Mouse (Mus musculus) forebrain, postnatal 0 days (tissue): Measurements from ENCODE around the gene Gimap9. TPM values are rescaled to one million over a fixed set of nuclear protein-coding genes. Genes with fewer than 3 reads are reported as not detected.

Experiments used
- ATAC-seq: fragments of 200-750 bp; cut with Nextera tagmentation; 2 replicates; pipeline ENCODE4 v1.8.0; 2017; ENCODE audit warnings: mild to moderate bottlenecking, moderate library complexity
- DNase-seq: peaks from one replicate; pipeline ENCODE4 v3.0.0-alpha.2; 2015
- H3K27ac ChIP-seq: fragments of 300-500 bp; sonication (generic); 2 replicates; pipeline ENCODE4 v1.5.1; 2014; ENCODE audit warnings: low read depth, mild to moderate bottlenecking, antibody characterized with exemption, low read length, moderate library complexity, mixed read lengths
- H3K27me3 ChIP-seq: fragments of 300-500 bp; sonication (generic); 2 replicates; pipeline ENCODE4 v1.6.1; 2014; ENCODE audit warnings: mild to moderate bottlenecking, low read length, mixed read lengths; ENCODE audit not compliant: insufficient read depth
- H3K36me3 ChIP-seq: fragments of 300-500 bp; sonication (generic); 2 replicates; pipeline ENCODE4 v1.6.1; 2014; ENCODE audit warnings: mild to moderate bottlenecking, moderate library complexity; ENCODE audit not compliant: insufficient read depth
- H3K4me1 ChIP-seq: fragments of 300-500 bp; sonication (generic); 2 replicates; pipeline ENCODE4 v1.6.1; 2014; ENCODE audit warnings: antibody characterized with exemption; ENCODE audit not compliant: insufficient read depth
- H3K4me2 ChIP-seq: fragments of 300-500 bp; sonication (generic); 2 replicates; pipeline ENCODE4 v1.6.1; 2014; ENCODE audit warnings: low read depth, mild to moderate bottlenecking, moderate library complexity
- H3K4me3 ChIP-seq: fragments of 300-500 bp; sonication (generic); 2 replicates; pipeline ENCODE4 v1.5.1; 2014; ENCODE audit warnings: low read depth, low read length, mixed read lengths
- H3K9ac ChIP-seq: fragments of 300-500 bp; sonication (generic); 2 replicates; pipeline ENCODE4 v1.6.1; 2014; ENCODE audit warnings: mild to moderate bottlenecking
- H3K9me3 ChIP-seq: fragments of 300-500 bp; sonication (generic); 2 replicates; pipeline ENCODE4 v1.6.1; 2016; ENCODE audit warnings: low read length
- CTCF ChIP-seq: sonication (generic); IDR thresholded peaks from 2 replicates; pipeline ENCODE4 v1.5.1; 2016; ENCODE audit warnings: antibody characterized with exemption, control low read depth, low read depth
- WGBS: fragments of 180-500 bp; shearing (Covaris S2); extraction: QIAGEN DNeasy Blood & Tissue Kit; methylation state at CpG from one replicate; pipeline ENCODE4 v1.1.7; 2014; 5-methylcytosine and 5-hydroxymethylcytosine counted together
- polyA plus RNA-seq: library from polyadenylated mRNA; unstranded; fragments of >200 nt; fragmentation: Nextera tagmentation; extraction: Ambion mirVana; gene quantifications from 2 replicates; pipeline ENCODE4 v1.2.1, GENCODE M21; 2015
- total RNA-seq: library from RNA; depleted of rRNA; stranded (reverse); fragments of >200 nt; gene quantifications from 2 replicates; pipeline ENCODE4 v1.2.3, GENCODE M21; 2014

Gene Gimap9
- total and polyA plus RNA-seq, 2 experiments from 2014 or later: 1.3 to 1.4 TPM

GRCm38 (mm10) chr6:48629661-48630034, 46.3 kb upstream of the Gimap9 start:
- Histone ChIP-seq H3K9me3 (no peaks in the 10 kb centered on the region), H3K4me2 (peak overlapping the region; percentile 82), H3K9ac (peak overlapping the region; percentile 54), H3K36me3 (0 out of 2 replicates have a peak, but pooled peaks cover 6% of the 10 kb centered on the region), H3K4me3 (peak overlapping the region; percentile 44), H3K27me3 (no peaks in the 10 kb centered on the region), H3K27ac (peak overlapping the region; percentile 57; the same call in 1 of the 2 replicates), H3K4me1 (peaks cover 6% of the 10 kb centered on the region)
- ATAC-seq (no peak; the same call in none of the 2 replicates), DNase-seq (no peak)
- WGBS: 27% methylated on average over 13 of the region's 13 CpGs
- no peak; the same call in 1 of the 2 replicates for TF ChIP-seq CTCF

- no peak for ATAC-seq
- TF ChIP-seq CTCF: no peak
- 82% methylated on average over 8 of the region's 8 CpGs for WGBS
Measured at GRCm38 (mm10) chr6:48630831-48631230, 45.1 kb upstream of the Gimap9 start.

GRCm38 (mm10) chr6:48635105-48635504, 40.8 kb upstream of the Gimap9 start:
- H3K4me3 ChIP-seq: no peak overlapping the region
- DNase-seq (no peak), ATAC-seq (no peak)
- 0 out of 2 replicates have a peak, but pooled peaks cover 6% of the 10 kb centered on the region for H3K36me3 ChIP-seq
- H3K27me3 ChIP-seq: no peaks in the 10 kb centered on the region
- no peak for TF ChIP-seq CTCF
- WGBS: 93% methylated on average over 2 of the region's 2 CpGs
- no peaks in the 10 kb centered on the region for H3K4me1 ChIP-seq
- no peak overlapping the region for H3K27ac ChIP-seq
- no peaks in the 10 kb centered on the region for H3K9me3 ChIP-seq
- no peak overlapping the region for H3K4me2 ChIP-seq
- no peak overlapping the region for H3K9ac ChIP-seq

More at GRCm38 (mm10) chr6:48630831-48631230, 45.1 kb upstream of the Gimap9 start:
- no peak overlapping the region for H3K27ac ChIP-seq
- H3K27me3 ChIP-seq: no peaks in the 10 kb centered on the region
- H3K4me3 ChIP-seq: no peak overlapping the region
- no peak overlapping the region for H3K9ac ChIP-seq
- H3K4me2 ChIP-seq: no peak overlapping the region
- H3K9me3 ChIP-seq: no peaks in the 10 kb centered on the region
- no peak for DNase-seq
- 0 out of 2 replicates have a peak, but pooled peaks cover 6% of the 10 kb centered on the region for H3K36me3 ChIP-seq
- peaks cover 6% of the 10 kb centered on the region for H3K4me1 ChIP-seq

GRCm38 (mm10) chr6:48636515-48636914, 39.4 kb upstream of the Gimap9 start:
- 46% methylated on average over 6 of the region's 6 CpGs for WGBS
- Histone ChIP-seq H3K4me1 (no peaks in the 10 kb centered on the region), H3K4me3 (no peak overlapping the region), H3K9ac (no peak overlapping the region), H3K27me3 (no peaks in the 10 kb centered on the region), H3K9me3 (no peaks in the 10 kb centered on the region), H3K4me2 (no peak overlapping the region), H3K27ac (no peak overlapping the region), H3K36me3 (0 out of 2 replicates have a peak, but pooled peaks cover 4% of the 10 kb centered on the region)
- no peak for TF ChIP-seq CTCF
- DNase-seq (no peak), ATAC-seq (no peak)

GRCm38 (mm10) chr6:48637811-48638500, 38.0 kb upstream of the Gimap9 start:
- Histone ChIP-seq H3K36me3 (no peaks in the 10 kb centered on the region), H3K9me3 (no peaks in the 10 kb centered on the region), H3K4me3 (no peak overlapping the region), H3K4me1 (no peaks in the 10 kb centered on the region), H3K9ac (no peak overlapping the region), H3K27ac (no peak overlapping the region), H3K4me2 (no peak overlapping the region), H3K27me3 (no peaks in the 10 kb centered on the region)
- DNase-seq (no peak), ATAC-seq (no peak)
- no peak for TF ChIP-seq CTCF
- WGBS: 72% methylated on average over 6 of the region's 6 CpGs

GRCm38 (mm10) chr6:48638553-48638952, 37.4 kb upstream of the Gimap9 start:
- H3K9ac ChIP-seq: no peak overlapping the region
- ATAC-seq (no peak), DNase-seq (no peak)
- H3K4me2 ChIP-seq: no peak overlapping the region
- H3K4me1 ChIP-seq: no peaks in the 10 kb centered on the region
- H3K4me3 ChIP-seq: no peak overlapping the region
- no peak for TF ChIP-seq CTCF
- no peaks in the 10 kb centered on the region for H3K9me3 ChIP-seq
- H3K36me3 ChIP-seq: no peaks in the 10 kb centered on the region
- H3K27ac ChIP-seq: no peak overlapping the region
- no peaks in the 10 kb centered on the region for H3K27me3 ChIP-seq
- WGBS: 60% methylated on average over 2 of the region's 2 CpGs

- no peak for TF ChIP-seq CTCF
- ATAC-seq: no peak
- Histone ChIP-seq H3K4me2 (no peak overlapping the region), H3K4me3 (no peak overlapping the region), H3K9ac (no peak overlapping the region), H3K27ac (no peak overlapping the region), H3K36me3 (no peaks in the 10 kb centered on the region), H3K27me3 (no peaks in the 10 kb centered on the region), H3K4me1 (no peaks in the 10 kb centered on the region), H3K9me3 (no peaks in the 10 kb centered on the region)
- 77% methylated on average over 6 of the region's 6 CpGs for WGBS
- no peak for DNase-seq
Measured at GRCm38 (mm10) chr6:48641391-48641790, 34.5 kb upstream of the Gimap9 start.
